Mouse (Mus musculus) heart, embryonic 16.5 days (tissue): ENCODE measurements at regions not wholly inside any gene's neighbourhood (a gene's known extent, or its start where the extent isn't known, plus 50 kb on each side); places are given as distances from the start of the nearest gene placed in this dataset.
"Not testable (repeated sequence)": the region's sequence is repeated elsewhere in the genome, so short reads cannot be mapped to it uniquely, and the experiment has no call there.

Source experiments
- ATAC-seq: fragments of 200-750 bp; cut with Nextera tagmentation; replicated peaks from 2 replicates; pipeline ENCODE4 v1.8.0; 2017; ENCODE audit warnings: moderate number of reproducible peaks; ENCODE audit not compliant: insufficient read depth, low FRiP score; ENCODE audit errors: extremely low read depth
- H3K27ac ChIP-seq: fragments of 300-500 bp; sonication (generic); 2 replicates; pipeline ENCODE4 v1.5.1; 2014; ENCODE audit warnings: mild to moderate bottlenecking, low read length, control low read depth, moderate library complexity
- H3K27me3 ChIP-seq: fragments of 300-500 bp; sonication (generic); 2 replicates; pipeline ENCODE4 v1.6.1; 2014; ENCODE audit warnings: low read length, mixed read lengths; ENCODE audit not compliant: control insufficient read depth, insufficient read depth
- H3K36me3 ChIP-seq: fragments of 300-500 bp; sonication (generic); 2 replicates; pipeline ENCODE4 v1.6.1; 2014; ENCODE audit not compliant: control insufficient read depth, insufficient read depth
- H3K4me1 ChIP-seq: fragments of 300-500 bp; sonication (generic); 2 replicates; pipeline ENCODE4 v1.6.1; 2014; ENCODE audit warnings: low read length, mixed read lengths; ENCODE audit not compliant: control insufficient read depth, insufficient read depth
- H3K4me2 ChIP-seq: fragments of 300-500 bp; sonication (generic); 2 replicates; pipeline ENCODE4 v1.6.1; 2014; ENCODE audit warnings: low read depth, mild to moderate bottlenecking, control low read depth, low read length
- H3K4me3 ChIP-seq: fragments of 300-500 bp; sonication (generic); 2 replicates; pipeline ENCODE4 v1.5.1; 2014; ENCODE audit warnings: mild to moderate bottlenecking, control low read depth, low read length
- H3K9ac ChIP-seq: fragments of 300-500 bp; sonication (generic); 2 replicates; pipeline ENCODE4 v1.6.1; 2014; ENCODE audit warnings: low read length, control low read depth
- H3K9me3 ChIP-seq: fragments of 300-500 bp; sonication (generic); replicated peaks from 2 replicates; pipeline ENCODE4 v1.6.1; 2016; ENCODE audit warnings: low read length; ENCODE audit not compliant: control insufficient read depth
- whole genome bisulfite sequencing: fragments of 180-500 bp; shearing (Covaris S2); extraction: QIAGEN DNeasy Blood & Tissue Kit; methylation state at CpG from one replicate; pipeline ENCODE4 v1.1.7; 2014; 5-methylcytosine and 5-hydroxymethylcytosine counted together

GRCm38 (mm10) chr13:72572846-72573245 lies 55.8 kb upstream of the Irx2 start:
- Histone ChIP-seq H3K27me3 (no peaks in the 10 kb centered on the region), H3K4me1 (no peaks in the 10 kb centered on the region), H3K4me2 (no peak overlapping the region), H3K27ac (no peak overlapping the region), H3K36me3 (no peaks in the 10 kb centered on the region), H3K4me3 (no peak overlapping the region), H3K9ac (no peak overlapping the region), H3K9me3 (no peaks in the 10 kb centered on the region)
- WGBS, result 79% methylated on average over 1 of the region's 1 CpGs
- ATAC-seq, result no peak

- not testable (repeated sequence) for ATAC-seq, H3K4me2 ChIP-seq, H3K36me3 ChIP-seq, H3K27me3 ChIP-seq, H3K9ac ChIP-seq, H3K27ac ChIP-seq, H3K9me3 ChIP-seq, H3K4me1 ChIP-seq, H3K4me3 ChIP-seq
- 67% methylated on average over 4 of the region's 4 CpGs for WGBS
Observed at GRCm38 (mm10) chr13:72574126-72574525, 54.5 kb upstream of the Irx2 start.

- H3K36me3 ChIP-seq, result no peaks in the 10 kb centered on the region
- H3K9ac ChIP-seq, result no peak overlapping the region
- WGBS, result 26% methylated on average over 6 of the region's 6 CpGs
- ATAC-seq, result no peak
- no peak overlapping the region for H3K27ac ChIP-seq
- 0 out of 2 replicates have a peak, but pooled peaks cover 3% of the 10 kb centered on the region for H3K9me3 ChIP-seq
- no peaks in the 10 kb centered on the region for H3K27me3 ChIP-seq
- H3K4me3 ChIP-seq, result no peak overlapping the region
- no peaks in the 10 kb centered on the region for H3K4me1 ChIP-seq
- no peak overlapping the region for H3K4me2 ChIP-seq
Observed at GRCm38 (mm10) chr13:72576485-72576884, 52.1 kb upstream of the Irx2 start.

GRCm38 (mm10) chr13:72578416-72578815 lies 50.2 kb upstream of the Irx2 start:
- ATAC-seq, result no peak
- no peaks in the 10 kb centered on the region for H3K4me1 ChIP-seq
- no peak overlapping the region for H3K4me2 ChIP-seq
- H3K9ac ChIP-seq, result no peak overlapping the region
- 0 out of 2 replicates have a peak, but pooled peaks cover 3% of the 10 kb centered on the region for H3K9me3 ChIP-seq
- 81% methylated on average over 3 of the region's 3 CpGs for WGBS
- H3K36me3 ChIP-seq, result no peaks in the 10 kb centered on the region
- H3K27ac ChIP-seq, result no peak overlapping the region
- H3K4me3 ChIP-seq, result no peak overlapping the region
- no peaks in the 10 kb centered on the region for H3K27me3 ChIP-seq
